Mouse (Mus musculus): Measurements from ENCODE around the gene Sik1.

GRCm38 (mm10) chr17:31890311-31890951 lies 34.8 kb upstream of the Sik1 start:
- no peak for TF ChIP-seq POLR2A (IDR thresholded peaks at IDR 0.05; ENCODE audit: low read depth, low read length)
- TF ChIP-seq RAD21 (IDR thresholded peaks at IDR 0.05; ENCODE audit: low read depth, low read length): no peak
- no peak for TF ChIP-seq CTCF (conservative IDR thresholded peaks at IDR 0.05 in 1 of 2, IDR thresholded peaks at IDR 0.05 in 1 of 2; ENCODE audit: low read depth in 2 of 2, low read length in 2 of 2)
- no peak for TF ChIP-seq UBTF (IDR thresholded peaks at IDR 0.05; ENCODE audit: low read depth, low read length)
- TF ChIP-seq MAZ (IDR thresholded peaks at IDR 0.05; ENCODE audit: low read depth, low read length): no peak
- TF ChIP-seq ETS1 (conservative IDR thresholded peaks at IDR 0.05; ENCODE audit: low read depth, low read length): no peak
- no peak for TF ChIP-seq POLR2AphosphoS2 (IDR thresholded peaks at IDR 0.05; ENCODE audit: low read depth, low read length)
- TF ChIP-seq TCF12 (IDR thresholded peaks at IDR 0.05; ENCODE audit: low read depth, low read length): no peak
- TF ChIP-seq EP300 (IDR thresholded peaks at IDR 0.05; ENCODE audit: low read length): no peak
- TF ChIP-seq MXI1 (IDR thresholded peaks at IDR 0.05; ENCODE audit: low read depth, low read length): no peak
- TF ChIP-seq ZKSCAN1 (IDR thresholded peaks at IDR 0.05; ENCODE audit: borderline replicate concordance, low read depth, low read length): no peak
- no peak for TF ChIP-seq MAFK (IDR thresholded peaks at IDR 0.05; ENCODE audit: insufficient replicate concordance, low read length)

All from CH12.LX (cell line).